Mouse (Mus musculus): ENCODE data around the gene Lrwd1. TPM values are rescaled to one million over a fixed set of nuclear protein-coding genes. Genes with fewer than 3 reads are reported as not detected.
A peak's percentile ranks its signal among the peaks of the same experiment; 100 is the strongest.

The Lrwd1 gene
- polyA plus RNA-seq, 1 experiment = 54.5 TPM

DNA sequence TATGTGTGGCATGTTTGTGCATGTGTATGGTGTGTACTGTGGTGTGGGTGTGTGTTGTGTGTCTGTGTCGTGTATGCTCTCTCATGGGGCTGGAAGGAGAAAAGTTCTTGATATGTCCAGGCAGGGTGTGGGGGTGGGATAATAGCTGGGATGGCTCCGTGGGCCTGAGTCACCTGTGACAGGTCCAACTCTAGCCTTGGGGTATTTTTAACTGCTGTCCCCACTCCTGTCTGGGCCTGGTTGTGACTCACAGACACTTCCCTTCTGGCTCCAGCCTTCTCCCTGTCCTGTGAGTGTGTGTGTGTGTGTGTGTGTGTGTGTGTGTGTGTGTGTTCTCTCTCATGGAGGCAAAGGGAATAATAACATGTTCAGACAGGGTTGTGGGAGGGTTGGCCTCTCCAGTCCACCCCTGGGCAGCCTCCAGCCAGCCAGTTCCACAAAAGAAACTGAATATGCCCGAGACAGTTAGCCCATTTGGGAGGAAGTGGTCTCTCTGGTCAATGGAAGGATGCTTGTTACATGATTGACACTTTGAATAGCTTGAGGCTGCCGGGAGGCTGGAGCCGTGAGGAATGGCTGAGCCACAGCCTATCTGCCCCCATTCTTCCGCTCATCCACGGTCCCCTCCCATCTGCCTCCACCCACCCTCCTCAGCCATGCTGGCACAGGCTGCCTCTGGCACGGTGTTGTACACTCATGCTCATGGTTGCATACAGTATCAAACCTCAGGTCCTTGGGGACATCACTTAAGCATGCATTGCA lies 41.4 kb downstream of the Lrwd1 start:
- peak overlapping the region; percentile 76 for H3K4me3 ChIP-seq (replicated peaks)
- H3K9me3 ChIP-seq = no peaks in the 10 kb centered on the region
- no peaks in the 10 kb centered on the region for H3K36me3 ChIP-seq (replicated peaks; ENCODE audit: low read length)
- TF ChIP-seq FLI1 (IDR thresholded peaks at IDR 0.05; ENCODE audit: low read length) (no peak), GATA1 (IDR thresholded peaks at IDR 0.05; ENCODE audit: borderline replicate concordance, low read length) (no peak)
- H3K4me1 ChIP-seq = peaks cover 30% of the 10 kb centered on the region
- H3K27me3 ChIP-seq (replicated peaks) = peaks cover 55% of the 10 kb centered on the region

DNA sequence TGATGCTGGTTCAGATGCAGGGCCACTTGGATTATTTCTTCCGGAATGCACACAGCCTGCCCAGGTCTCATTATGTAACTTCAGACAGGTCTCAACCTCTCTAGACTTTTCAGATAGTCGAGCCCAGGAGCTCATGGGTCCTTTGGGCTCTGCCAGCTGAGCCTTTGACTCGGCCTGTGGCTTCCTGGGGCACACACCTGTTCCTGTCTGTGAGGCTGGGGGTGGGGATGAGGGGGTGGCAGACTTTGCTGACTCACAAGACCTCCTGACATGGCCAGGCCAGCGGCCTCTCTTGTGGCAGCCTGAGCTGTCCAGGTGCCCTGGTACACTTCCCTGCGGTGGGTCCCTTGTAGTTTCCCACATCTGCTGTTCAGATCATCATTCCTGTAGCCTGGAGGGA lies 43.9 kb downstream of the Lrwd1 start:
- TF ChIP-seq GATA1 (IDR thresholded peaks at IDR 0.05; ENCODE audit: borderline replicate concordance, low read length) (no peak), FLI1 (IDR thresholded peaks at IDR 0.05; ENCODE audit: low read length) (no peak)
- Histone ChIP-seq H3K27me3 (replicated peaks) (peaks cover 60% of the 10 kb centered on the region), H3K36me3 (replicated peaks; ENCODE audit: low read length) (no peaks in the 10 kb centered on the region), H3K4me3 (replicated peaks) (no peak overlapping the region), H3K4me1 (peaks cover 36% of the 10 kb centered on the region), H3K9me3 (no peaks in the 10 kb centered on the region)

DNA sequence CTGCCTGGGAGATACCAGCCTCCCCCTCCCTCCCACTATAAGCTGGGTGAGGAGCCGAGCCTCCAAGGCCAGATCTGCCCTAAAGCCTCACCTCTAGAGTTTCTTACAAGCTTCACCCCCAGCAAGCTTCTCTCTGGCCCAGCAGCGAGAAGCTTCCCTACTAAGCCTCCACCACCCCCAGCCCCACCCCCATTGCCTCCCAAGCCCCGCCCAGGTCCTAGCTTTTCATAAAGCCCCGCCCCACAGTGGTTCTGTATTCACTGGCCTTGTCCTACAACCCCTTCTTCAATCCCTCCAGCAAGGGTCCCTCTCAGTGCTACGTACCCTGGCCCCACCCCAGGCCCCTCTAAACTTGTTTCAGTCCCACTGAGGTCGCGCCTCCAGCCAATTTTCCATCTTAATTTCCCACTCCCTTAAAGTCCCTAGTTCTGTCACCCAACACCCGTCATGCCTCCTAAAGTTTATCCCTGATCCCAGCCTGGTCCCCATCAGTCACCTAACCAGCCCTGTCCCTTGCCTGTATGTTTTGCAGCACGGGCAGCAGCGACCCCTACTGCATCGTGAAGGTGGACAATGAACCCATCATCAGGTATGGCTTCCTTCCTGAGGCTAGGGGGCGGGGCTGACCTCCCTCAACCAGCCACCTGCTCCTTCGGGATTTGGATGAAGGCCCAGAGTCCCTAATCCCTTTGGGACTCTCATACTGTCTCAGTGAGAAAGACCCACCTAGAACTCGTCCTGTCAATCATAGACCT lies 46.9 kb downstream of the Lrwd1 start:
- peaks cover 71% of the 10 kb centered on the region for H3K27me3 ChIP-seq (replicated peaks)

DNA sequence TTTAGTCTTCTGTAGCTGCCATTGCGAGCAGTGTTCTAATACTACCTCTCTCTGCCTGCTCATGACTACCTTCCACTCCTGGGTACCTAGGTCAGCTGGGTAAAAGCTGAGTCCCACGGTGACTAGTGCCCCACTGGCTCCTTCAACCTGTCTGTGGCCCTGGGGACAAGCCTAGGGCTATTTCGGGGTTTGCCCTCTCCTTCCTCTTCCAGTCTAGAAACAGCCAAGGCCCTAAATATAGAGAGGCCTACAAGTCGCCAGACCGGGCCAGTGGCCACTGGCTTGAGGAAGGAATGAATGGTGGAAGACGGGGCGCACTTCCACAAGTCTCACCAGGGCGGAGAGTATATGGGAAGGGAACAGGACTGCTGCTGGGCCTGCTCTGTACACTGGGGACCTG lies 49.6 kb downstream of the Lrwd1 start:
- peaks cover 2% of the 10 kb centered on the region; the same call in 1 of the 2 replicates for H3K9me3 ChIP-seq
- no peaks in the 10 kb centered on the region for H3K36me3 ChIP-seq (replicated peaks; ENCODE audit: low read length)
- H3K27me3 ChIP-seq (replicated peaks) = peaks cover 52% of the 10 kb centered on the region
- no peak for TF ChIP-seq GATA1 (IDR thresholded peaks at IDR 0.05; ENCODE audit: borderline replicate concordance, low read length)
- TF ChIP-seq FLI1 (IDR thresholded peaks at IDR 0.05; ENCODE audit: low read length) = no peak
- H3K4me1 ChIP-seq = peaks cover 51% of the 10 kb centered on the region
- peak overlapping the region; percentile 52 for H3K4me3 ChIP-seq (replicated peaks)

More for the DNA sequence above, 46.9 kb downstream of the Lrwd1 start:
- Histone ChIP-seq H3K9me3 (no peaks in the 10 kb centered on the region), H3K4me1 (peaks cover 43% of the 10 kb centered on the region), H3K4me3 (replicated peaks) (no peak overlapping the region), H3K36me3 (replicated peaks; ENCODE audit: low read length) (no peaks in the 10 kb centered on the region)
- TF ChIP-seq FLI1 (IDR thresholded peaks at IDR 0.05; ENCODE audit: low read length) (no peak), GATA1 (IDR thresholded peaks at IDR 0.05; ENCODE audit: borderline replicate concordance, low read length) (no peak)

DNA sequence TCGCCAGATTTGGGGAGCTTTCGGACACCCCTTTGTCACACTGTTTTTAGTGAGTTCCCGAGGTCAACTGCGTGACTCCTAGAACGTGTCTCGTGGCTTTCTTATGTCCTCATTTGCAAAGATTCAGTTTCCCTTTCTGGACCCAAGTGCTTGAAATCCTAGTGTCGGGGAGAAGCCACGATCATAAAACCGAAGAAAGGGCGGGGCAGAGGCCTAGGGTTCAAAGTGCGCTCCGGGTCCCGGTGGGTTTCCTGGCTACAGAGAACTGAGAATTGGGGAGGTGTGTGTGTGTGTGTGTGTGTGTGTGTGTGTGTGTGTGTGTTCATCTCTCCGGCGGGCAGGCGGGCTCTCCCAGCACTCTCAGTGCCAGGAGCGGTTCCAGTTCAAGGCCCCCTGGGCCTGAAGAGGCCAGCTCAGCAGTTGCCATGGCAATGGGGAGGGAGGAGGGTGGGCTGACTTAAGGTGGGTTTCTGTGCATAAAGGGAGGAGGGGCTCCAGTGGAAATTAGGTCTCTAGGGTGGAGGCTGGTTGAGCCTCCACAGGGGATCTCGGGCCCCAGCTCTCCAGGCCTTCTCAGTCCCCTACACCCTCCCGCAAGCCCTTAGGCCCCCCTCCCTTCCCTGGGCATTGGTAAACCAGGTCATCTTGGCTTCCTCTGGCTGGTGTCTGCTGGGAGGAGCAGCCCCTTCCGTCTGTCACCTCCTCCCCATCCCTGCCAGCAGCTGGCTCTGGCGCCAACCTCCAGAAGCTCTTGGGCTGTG lies 50.8 kb downstream of the Lrwd1 start:
- H3K36me3 ChIP-seq (replicated peaks; ENCODE audit: low read length) = no peaks in the 10 kb centered on the region
- peak overlapping the region; percentile 93 for H3K4me3 ChIP-seq (replicated peaks)
- H3K9me3 ChIP-seq = peaks cover 2% of the 10 kb centered on the region; the same call in 1 of the 2 replicates
- peaks cover 44% of the 10 kb centered on the region for H3K27me3 ChIP-seq (replicated peaks)
- no peak for TF ChIP-seq FLI1 (IDR thresholded peaks at IDR 0.05; ENCODE audit: low read length)
- no peak for TF ChIP-seq GATA1 (IDR thresholded peaks at IDR 0.05; ENCODE audit: borderline replicate concordance, low read length)
- H3K4me1 ChIP-seq = peaks cover 47% of the 10 kb centered on the region

DNA sequence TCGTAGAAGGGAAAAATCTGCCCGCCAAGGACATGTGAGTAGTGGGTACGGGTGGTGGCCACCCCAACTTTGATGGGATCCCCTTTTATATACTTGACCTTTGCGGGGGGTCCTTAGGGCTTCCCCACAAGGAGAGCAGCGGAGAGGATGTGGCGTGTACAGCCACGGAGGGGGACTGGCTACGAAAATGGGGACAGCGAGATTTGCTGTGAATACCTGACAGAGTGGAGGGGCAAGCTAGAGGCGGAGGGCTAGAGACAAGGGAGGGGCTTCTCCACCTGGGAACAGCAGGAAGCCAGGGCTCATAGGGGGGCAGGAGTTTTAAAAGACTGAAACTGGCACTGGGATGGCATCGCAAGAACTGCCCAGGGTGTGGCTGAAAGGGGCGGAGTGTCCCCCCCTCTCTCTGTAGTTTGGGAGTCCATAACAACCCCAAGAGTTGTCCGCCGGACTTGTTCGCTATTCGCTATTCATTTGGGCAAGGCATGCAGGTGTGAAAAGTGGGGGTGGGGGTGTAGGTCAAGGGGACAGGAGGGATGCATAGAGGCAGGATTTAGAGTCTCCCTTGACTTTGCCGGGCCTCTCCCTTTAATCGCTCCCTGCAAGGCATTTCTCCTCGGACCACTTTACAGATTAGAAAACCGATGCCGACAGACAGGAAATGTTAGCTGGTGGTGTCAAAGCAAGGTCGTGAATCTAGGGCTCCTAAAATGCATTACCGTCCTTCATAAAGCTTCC lies 51.6 kb downstream of the Lrwd1 start:
- no peak for TF ChIP-seq FLI1 (IDR thresholded peaks at IDR 0.05; ENCODE audit: low read length)
- TF ChIP-seq GATA1 (IDR thresholded peaks at IDR 0.05; ENCODE audit: borderline replicate concordance, low read length) = no peak
- H3K4me1 ChIP-seq = peaks cover 47% of the 10 kb centered on the region
- H3K9me3 ChIP-seq = peaks cover 2% of the 10 kb centered on the region; the same call in 1 of the 2 replicates
- no peaks in the 10 kb centered on the region for H3K36me3 ChIP-seq (replicated peaks; ENCODE audit: low read length)
- H3K4me3 ChIP-seq (replicated peaks) = peak overlapping the region; percentile 93
- H3K27me3 ChIP-seq (replicated peaks) = peaks cover 46% of the 10 kb centered on the region

DNA sequence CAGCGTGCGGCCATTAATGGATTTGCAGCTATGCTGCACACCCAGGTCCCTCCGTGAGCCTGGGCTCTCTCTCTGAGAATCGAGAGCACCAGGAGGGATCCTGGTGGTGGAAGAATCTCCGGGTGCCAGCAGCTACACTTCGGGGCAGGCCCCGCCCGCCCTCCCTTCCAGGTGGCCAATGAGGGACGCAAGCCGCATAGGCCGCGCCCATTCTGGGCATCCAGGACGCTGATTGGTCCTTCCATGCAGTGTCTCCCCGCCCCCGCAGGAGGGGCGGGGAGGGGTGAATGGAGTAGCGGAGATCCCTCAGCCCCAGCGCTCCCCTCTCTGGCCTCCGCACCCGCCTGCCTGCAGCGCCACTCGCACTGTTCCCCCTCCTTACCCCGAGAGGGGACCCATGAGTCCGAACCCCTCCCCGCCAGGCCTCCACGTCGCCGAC lies 52.2 kb downstream of the Lrwd1 start, which contains the start of gene Rasa4:
Gene Rasa4 (plus strand): TSS at position 248 of the 439 bp plus-strand sequence.
- H3K36me3 ChIP-seq (replicated peaks; ENCODE audit: low read length) = no peaks in the 10 kb centered on the region
- peaks cover 43% of the 10 kb centered on the region for H3K4me1 ChIP-seq
- H3K4me3 ChIP-seq (replicated peaks) = peak within 1 kb of the TSS; percentile 93
- TF ChIP-seq FLI1 (IDR thresholded peaks at IDR 0.05; ENCODE audit: low read length) (no peak), GATA1 (IDR thresholded peaks at IDR 0.05; ENCODE audit: borderline replicate concordance, low read length) (no peak)
- H3K9me3 ChIP-seq = peaks cover 2% of the 10 kb centered on the region; the same call in 1 of the 2 replicates
- H3K27me3 ChIP-seq (replicated peaks) = peaks cover 43% of the 10 kb centered on the region

DNA sequence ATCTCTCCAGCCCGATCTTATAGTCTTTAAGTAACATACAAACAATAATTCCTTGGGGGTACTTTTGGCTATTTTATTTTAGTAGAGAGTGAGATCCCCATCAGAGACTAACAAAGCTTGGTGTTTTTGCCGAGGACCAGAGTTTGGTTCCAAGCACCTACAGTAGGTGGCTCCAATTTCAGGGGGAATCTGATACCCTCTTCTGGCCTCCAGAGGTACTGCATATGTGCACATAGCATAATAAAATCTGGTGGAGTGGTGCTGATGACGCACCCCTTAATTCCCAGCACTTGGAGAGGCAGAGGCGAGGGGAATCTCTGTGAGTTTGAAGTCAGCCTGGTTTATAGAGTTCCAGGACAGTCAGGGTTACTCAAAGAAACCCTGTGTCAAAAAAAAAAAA lies 53.5 kb downstream of the Lrwd1 start:
- H3K4me3 ChIP-seq (replicated peaks) = no peak overlapping the region
- peaks cover 52% of the 10 kb centered on the region for H3K4me1 ChIP-seq
- H3K9me3 ChIP-seq = peaks cover 2% of the 10 kb centered on the region; the same call in 1 of the 2 replicates
- H3K27me3 ChIP-seq (replicated peaks) = peaks cover 37% of the 10 kb centered on the region
- TF ChIP-seq FLI1 (IDR thresholded peaks at IDR 0.05; ENCODE audit: low read length) = no peak
- no peak for TF ChIP-seq GATA1 (IDR thresholded peaks at IDR 0.05; ENCODE audit: borderline replicate concordance, low read length)
- H3K36me3 ChIP-seq (replicated peaks; ENCODE audit: low read length) = no peaks in the 10 kb centered on the region

DNA sequence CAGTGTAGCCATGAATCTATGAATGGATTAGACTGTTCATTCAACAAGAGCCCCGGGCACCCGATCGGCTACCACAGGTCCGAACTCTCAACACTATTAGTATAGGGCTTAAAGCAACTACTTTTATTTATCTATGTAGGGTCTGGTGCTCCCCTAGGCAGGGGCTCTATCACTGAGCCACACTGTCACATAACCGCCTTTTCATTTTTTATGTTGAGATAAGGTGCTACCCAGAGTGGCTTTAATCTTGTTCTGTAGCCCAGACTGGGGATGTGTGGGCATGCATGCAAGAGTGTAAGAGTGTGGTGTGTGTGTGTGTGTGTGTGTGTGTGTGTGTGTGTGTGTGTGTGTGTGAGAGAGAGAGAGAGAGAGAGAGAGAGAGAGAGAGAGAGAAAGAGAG lies 57.7 kb downstream of the Lrwd1 start:
- H3K9me3 ChIP-seq = peaks cover 2% of the 10 kb centered on the region; the same call in 1 of the 2 replicates
- peaks cover 30% of the 10 kb centered on the region for H3K27me3 ChIP-seq (replicated peaks)
- no peaks in the 10 kb centered on the region for H3K36me3 ChIP-seq (replicated peaks; ENCODE audit: low read length)
- H3K4me1 ChIP-seq = peaks cover 37% of the 10 kb centered on the region
- H3K4me3 ChIP-seq (replicated peaks) = no peak overlapping the region
- TF ChIP-seq GATA1 (IDR thresholded peaks at IDR 0.05; ENCODE audit: borderline replicate concordance, low read length) (no peak), FLI1 (IDR thresholded peaks at IDR 0.05; ENCODE audit: low read length) (no peak)
